Mouse (Mus musculus): ENCODE data around the gene Oxnad1.
"Not testable (repeated sequence)": the region's sequence is repeated elsewhere in the genome, so short reads cannot be mapped to it uniquely, and the experiment has no call there.

Gene Oxnad1

GRCm38 (mm10) chr14:32084761-32085485 is at the start of gene Oxnad1:
Gene Oxnad1, plus strand, starts transcription at chr14:32085374.
- DNase-seq, result no peak

- DNase-seq, result no peak
Measured at GRCm38 (mm10) chr14:32036482-32036881, 48.7 kb upstream of the Oxnad1 start.

- no peak for DNase-seq
Measured at GRCm38 (mm10) chr14:32037661-32038252, 47.4 kb upstream of the Oxnad1 start.

- DNase-seq, result no peak
Measured at GRCm38 (mm10) chr14:32042108-32042507, 43.1 kb upstream of the Oxnad1 start.

GRCm38 (mm10) chr14:32046357-32046756 is 38.8 kb upstream of the Oxnad1 start:
- DNase-seq, result no peak

- no peak for DNase-seq
Measured at GRCm38 (mm10) chr14:32050171-32050570, 35.0 kb upstream of the Oxnad1 start.

- no peak for DNase-seq
Measured at GRCm38 (mm10) chr14:32053895-32054294, 31.3 kb upstream of the Oxnad1 start.

- DNase-seq, result no peak
Measured at GRCm38 (mm10) chr14:32054788-32055187, 30.4 kb upstream of the Oxnad1 start.

GRCm38 (mm10) chr14:32055781-32056180 is 29.4 kb upstream of the Oxnad1 start:
- no peak for DNase-seq

GRCm38 (mm10) chr14:32056675-32057074 is 28.5 kb upstream of the Oxnad1 start:
- DNase-seq, result no peak

- no peak for DNase-seq
Measured at GRCm38 (mm10) chr14:32057664-32058063, 27.5 kb upstream of the Oxnad1 start.

GRCm38 (mm10) chr14:32061398-32061797 is 23.8 kb upstream of the Oxnad1 start:
- no peak for DNase-seq

GRCm38 (mm10) chr14:32072807-32073206 is 12.4 kb upstream of the Oxnad1 start:
- no peak for DNase-seq

- peak; percentile 33 for DNase-seq
Measured at GRCm38 (mm10) chr14:32073211-32073685, 11.9 kb upstream of the Oxnad1 start.

GRCm38 (mm10) chr14:32073901-32074300 is 11.3 kb upstream of the Oxnad1 start:
- no peak for DNase-seq

GRCm38 (mm10) chr14:32076896-32077575 is 8.1 kb upstream of the Oxnad1 start:
- peak; percentile 74 for DNase-seq

GRCm38 (mm10) chr14:32081026-32081425 is 4.1 kb upstream of the Oxnad1 start:
- no peak for DNase-seq

- no peak for DNase-seq
Measured at GRCm38 (mm10) chr14:32082891-32083290, 2.3 kb upstream of the Oxnad1 start.

- DNase-seq, result no peak
Measured at GRCm38 (mm10) chr14:32083466-32083865, 1.7 kb upstream of the Oxnad1 start.

GRCm38 (mm10) chr14:32085486-32086201 is 470 bp downstream of the Oxnad1 start, which contains the start of gene Dph3:
Gene Dph3, minus strand, starts transcription at chr14:32085729.
- DNase-seq, result peak; percentile 100

GRCm38 (mm10) chr14:32086226-32086625 is 1.1 kb downstream of the Oxnad1 start:
- no peak for DNase-seq

- not testable (repeated sequence) for DNase-seq
Measured at GRCm38 (mm10) chr14:32087584-32088248, 2.5 kb downstream of the Oxnad1 start.
